Mouse (Mus musculus) T-helper 1 cell (primary cell): ENCODE data around the gene Crip1.
"Not testable (repeated sequence)": the region's sequence is repeated elsewhere in the genome, so short reads cannot be mapped to it uniquely, and the experiment has no call there.

Source experiments
- in situ Hi-C: fragments of 300-600 bp; cut with MboI, MseI; formaldehyde crosslinking; loops from one replicate; pipeline ENCODE4 v1.15.1; 2025; ENCODE audit warnings: high pct_unique_total_duplicates

Gene Crip1

GRCm38 (mm10) chr12:113185442-113186291, 39.6 kb downstream of the Crip1 start, which contains the start of gene Tmem121:
Gene Tmem121, plus strand, starts transcription at chr12:113185930.
- in situ Hi-C loops: no loop called here

GRCm38 (mm10) chr12:113186326-113187010, 40.4 kb downstream of the Crip1 start:
- in situ Hi-C loops: no loop called here

- in situ Hi-C loops: no loop called here
These were observed 40.9 kb downstream of the Crip1 start for GRCm38 (mm10) chr12:113187011-113187375.

GRCm38 (mm10) chr12:113187584-113188295, 41.6 kb downstream of the Crip1 start:
- in situ Hi-C loops: no loop called here

GRCm38 (mm10) chr12:113188349-113189055, 42.4 kb downstream of the Crip1 start:
- in situ Hi-C loops: no loop called here

GRCm38 (mm10) chr12:113193423-113193822, 47.3 kb downstream of the Crip1 start:
- in situ Hi-C loops: no loop called here

- in situ Hi-C loops: not testable (repeated sequence)
These were observed 53.0 kb downstream of the Crip1 start for GRCm38 (mm10) chr12:113199132-113199531.

- in situ Hi-C loops: no loop called here
These were observed 55.2 kb downstream of the Crip1 start for GRCm38 (mm10) chr12:113201301-113201700.

GRCm38 (mm10) chr12:113202008-113202407, 55.9 kb downstream of the Crip1 start:
- in situ Hi-C loops: no loop called here
